Mouse (Mus musculus) lung, postnatal 0 days (tissue): ENCODE results near the gene Gbp2. TPM values are rescaled to one million over a fixed set of nuclear protein-coding genes. Genes with fewer than 3 reads are reported as not detected.

Source experiments
- ATAC-seq: fragments of 200-750 bp; cut with Nextera tagmentation; 2 replicates; pipeline ENCODE4 v1.8.0; 2017; ENCODE audit warnings: moderate library complexity
- DNase-seq: peaks from one replicate; pipeline ENCODE4 v3.0.0-alpha.2; 2016; ENCODE audit warnings: low spot score
- H3K27ac ChIP-seq: fragments of 300-500 bp; sonication (generic); 2 replicates; pipeline ENCODE4 v1.5.1; 2014; ENCODE audit warnings: antibody characterized with exemption, mild to moderate bottlenecking, low read length, mixed read lengths
- H3K27me3 ChIP-seq: fragments of 300-500 bp; sonication (generic); replicated peaks from 2 replicates; pipeline ENCODE4 v1.6.1; 2014; ENCODE audit warnings: low read length, mixed read lengths; ENCODE audit not compliant: insufficient read depth
- H3K36me3 ChIP-seq: fragments of 300-500 bp; sonication (generic); 2 replicates; pipeline ENCODE4 v1.6.1; 2014; ENCODE audit warnings: low read length, mixed read lengths; ENCODE audit not compliant: insufficient read depth
- H3K4me1 ChIP-seq: fragments of 300-500 bp; sonication (generic); 2 replicates; pipeline ENCODE4 v1.6.1; 2014; ENCODE audit warnings: antibody characterized with exemption, low read depth, low read length, mixed read lengths; ENCODE audit not compliant: insufficient read depth
- H3K4me2 ChIP-seq: fragments of 300-500 bp; sonication (generic); replicated peaks from 2 replicates; pipeline ENCODE4 v1.6.1; 2014; ENCODE audit warnings: low read depth, mild to moderate bottlenecking, low read length, moderate library complexity, mixed read lengths
- H3K4me3 ChIP-seq: fragments of 300-500 bp; sonication (generic); 2 replicates; pipeline ENCODE4 v1.5.1; 2014; ENCODE audit warnings: low read depth, low read length
- H3K9ac ChIP-seq: fragments of 300-500 bp; sonication (generic); replicated peaks from 2 replicates; pipeline ENCODE4 v1.6.1; 2014; ENCODE audit warnings: low read depth, mild to moderate bottlenecking
- H3K9me3 ChIP-seq: fragments of 300-500 bp; sonication (generic); 2 replicates; pipeline ENCODE4 v1.6.1; 2016; ENCODE audit warnings: low read length, mixed read lengths
- CTCF ChIP-seq: IDR thresholded peaks from 2 replicates; pipeline ENCODE4 v1.5.1; 2016; ENCODE audit warnings: antibody characterized with exemption, mild to moderate bottlenecking
- EP300 ChIP-seq: IDR thresholded peaks from 2 replicates; pipeline ENCODE4 v1.6.1; 2016; ENCODE audit warnings: antibody characterized with exemption, mild to moderate bottlenecking, control low read depth
- WGBS: fragments of 180-500 bp; shearing (Covaris S2); extraction: QIAGEN DNeasy Blood & Tissue Kit; methylation state at CpG from one replicate; pipeline ENCODE4 v1.1.7; 2014; 5-methylcytosine and 5-hydroxymethylcytosine counted together
- microRNA-seq: library from miRNA; unstranded; fragments of <30 nt; microRNA quantifications from one replicate; pipeline ENCODE4, GENCODE M21; 2016
- polyA plus RNA-seq: library from polyadenylated mRNA; unstranded; fragments of >200 nt; fragmentation: Nextera tagmentation; extraction: Ambion mirVana; gene quantifications from 2 replicates; pipeline ENCODE4 v1.2.1, GENCODE M21; 2015

Gbp2 gene
- polyA plus RNA-seq, 1 experiment from 2014 or later: 8.3 TPM

GRCm38 (mm10) chr3:142674607-142675006, 54.2 kb downstream of the Gbp2 start:
- Histone ChIP-seq H3K9ac (no peak overlapping the region), H3K36me3 (no peaks in the 10 kb centered on the region), H3K4me3 (no peak overlapping the region), H3K27me3 (no peaks in the 10 kb centered on the region), H3K4me1 (no peaks in the 10 kb centered on the region), H3K9me3 (no peaks in the 10 kb centered on the region), H3K27ac (no peak overlapping the region), H3K4me2 (no peak overlapping the region)
- no peak for ATAC-seq
- TF ChIP-seq CTCF: peak; percentile 61
- no peak for TF ChIP-seq EP300
- WGBS: 73% methylated on average over 1 of the region's 1 CpGs
- peak; percentile 5 for DNase-seq

Small RNAs within 50 kb of the gene (microRNA-seq; reads per million reads assigned to microRNA genes)
- not detected for gene Mir6381

Other genes starting within 250 kb of the Gbp2 start
- 25.8 and 28.4 TPM in 2 replicates for gene Pdlim5, start 224.9 kb upstream of the Gbp2 start, polyA plus RNA-seq
- gene Gbp5, start 126.6 kb upstream of the Gbp2 start, polyA plus RNA-seq: 0.27 and 0.44 TPM in 2 replicates
- gene Gbp7, start 90.3 kb upstream of the Gbp2 start, polyA plus RNA-seq: 12.6 and 15.6 TPM in 2 replicates
- gene Gbp3, start 60.6 kb upstream of the Gbp2 start, polyA plus RNA-seq: 7.5 and 7.8 TPM in 2 replicates
- gene Gbp2b, start 25.8 kb upstream of the Gbp2 start, polyA plus RNA-seq: 0.05 TPM in 2 replicates
- 4.6 and 5.7 TPM in 2 replicates for gene Kyat3, start 80.4 kb downstream of the Gbp2 start, polyA plus RNA-seq
- gene Gtf2b, start 144.4 kb downstream of the Gbp2 start, polyA plus RNA-seq: 79.6 and 80.0 TPM in 2 replicates